Mouse (Mus musculus) heart, embryonic 14.5 days (tissue): ENCODE measurements around the gene Got2. TPM values are rescaled to one million over a fixed set of nuclear protein-coding genes. Genes with fewer than 3 reads are reported as not detected.
A peak's percentile ranks its signal among the peaks of the same experiment; 100 is the strongest.
"Not testable (repeated sequence)": the region's sequence is repeated elsewhere in the genome, so short reads cannot be mapped to it uniquely, and the experiment has no call there.

ENCODE experiments used
- ATAC-seq: fragments of 200-750 bp; cut with Nextera tagmentation; 2 replicates; pipeline ENCODE4 v1.8.0; 2017; ENCODE audit warnings: low read depth, moderate TSS enrichment; ENCODE audit not compliant: insufficient number of reproducible peaks, insufficient read depth, low FRiP score
- H3K27ac ChIP-seq, 2 experiments: fragments of 200-500 bp in 1 of 2; fragments of 300-500 bp in 1 of 2; sonication (generic) in 1 of 2; replicated peaks in 1 of 2; 2 replicates each; pipeline ENCODE4 v1.5.1; 2012 to 2014; ENCODE audit warnings: low read depth in 2 of 2, low read length in 2 of 2, control low read depth in 1 of 2, mild to moderate bottlenecking in 1 of 2, mixed read lengths in 1 of 2; ENCODE audit not compliant: control insufficient read depth in 1 of 2, insufficient read depth in 1 of 2
- H3K27me3 ChIP-seq: fragments of 300-500 bp; sonication (generic); 2 replicates; pipeline ENCODE4 v1.6.1; 2014; ENCODE audit warnings: mild to moderate bottlenecking, low read length, control low read depth; ENCODE audit not compliant: control insufficient read depth, insufficient read depth
- H3K36me3 ChIP-seq: fragments of 300-500 bp; sonication (generic); 2 replicates; pipeline ENCODE4 v1.6.1; 2014; ENCODE audit warnings: mild to moderate bottlenecking, control low read depth, low read length, mixed read lengths; ENCODE audit not compliant: control insufficient read depth, insufficient read depth
- H3K4me1 ChIP-seq, 2 experiments: fragments of 200-500 bp in 1 of 2; fragments of 300-500 bp in 1 of 2; sonication (generic) in 1 of 2; 2 replicates each; pipeline ENCODE4 v1.6.1; 2012 to 2014; ENCODE audit warnings: low read length in 2 of 2, control low read depth in 1 of 2, mixed read lengths in 1 of 2; ENCODE audit not compliant: control insufficient read depth in 2 of 2, insufficient read depth in 2 of 2
- H3K4me2 ChIP-seq: fragments of 300-500 bp; sonication (generic); 2 replicates; pipeline ENCODE4 v1.6.1; 2014; ENCODE audit warnings: mild to moderate bottlenecking, low read length
- H3K4me3 ChIP-seq, 2 experiments: fragments of 200-500 bp in 1 of 2; fragments of 300-500 bp in 1 of 2; sonication (generic) in 1 of 2; 2 replicates each; pipeline ENCODE4 v1.5.1; 2012 to 2014; ENCODE audit warnings: low read length in 2 of 2, mild to moderate bottlenecking in 2 of 2, control low read depth in 1 of 2, low read depth in 1 of 2, moderate library complexity in 1 of 2; ENCODE audit not compliant: control insufficient read depth in 1 of 2, insufficient read depth in 1 of 2
- H3K9ac ChIP-seq: fragments of 300-500 bp; sonication (generic); 2 replicates; pipeline ENCODE4 v1.6.1; 2014; ENCODE audit warnings: mild to moderate bottlenecking, low read length
- H3K9me3 ChIP-seq: fragments of 300-500 bp; sonication (generic); 2 replicates; pipeline ENCODE4 v1.6.1; 2016; ENCODE audit warnings: low read length, control low read depth; ENCODE audit not compliant: control insufficient read depth
- WGBS: fragments of 180-500 bp; shearing (Covaris S2); extraction: QIAGEN DNeasy Blood & Tissue Kit; methylation state at CpG from one replicate; pipeline ENCODE4 v1.1.7; 2014; 5-methylcytosine and 5-hydroxymethylcytosine counted together
- polyA plus RNA-seq: library from polyadenylated mRNA; unstranded; fragments of >200 nt; fragmentation: Nextera tagmentation; extraction: Ambion mirVana; gene quantifications from 2 replicates; pipeline ENCODE4 v1.2.1, GENCODE M21; 2014

Got2 gene
- polyA plus RNA-seq, 1 experiment from 2014 or later = 160 TPM

GRCm38 (mm10) chr8:95864851-95865250 lies 23.5 kb downstream of the Got2 start:
- H3K27me3 ChIP-seq, H3K9me3 ChIP-seq, H3K9ac ChIP-seq, H3K4me2 ChIP-seq, H3K27ac ChIP-seq, ATAC-seq, H3K4me1 ChIP-seq, H3K4me3 ChIP-seq: not testable (repeated sequence)
- peaks cover 60% of the 10 kb centered on the region for H3K36me3 ChIP-seq
- 92% methylated on average over 17 of the region's 18 CpGs for WGBS

GRCm38 (mm10) chr8:95863761-95864440 lies 24.4 kb downstream of the Got2 start:
- not testable (repeated sequence) for H3K27me3 ChIP-seq, H3K9me3 ChIP-seq, H3K27ac ChIP-seq, ATAC-seq, H3K4me1 ChIP-seq, H3K4me2 ChIP-seq, H3K4me3 ChIP-seq, H3K9ac ChIP-seq
- peaks cover 51% of the 10 kb centered on the region for H3K36me3 ChIP-seq
- WGBS = 60% methylated on average over 10 of the region's 11 CpGs

GRCm38 (mm10) chr8:95854174-95854573 lies 34.2 kb downstream of the Got2 start:
- H3K4me1 ChIP-seq = peaks cover 5 to 9% of the 10 kb centered on the region in 2 experiments
- H3K27me3 ChIP-seq = no peaks in the 10 kb centered on the region
- H3K9ac ChIP-seq = no peak overlapping the region
- H3K9me3 ChIP-seq = no peaks in the 10 kb centered on the region
- H3K4me3 ChIP-seq = no peak overlapping the region
- 82% methylated on average over 6 of the region's 6 CpGs for WGBS
- no peak overlapping the region for H3K4me2 ChIP-seq
- ATAC-seq = no peak
- H3K27ac ChIP-seq = no peak overlapping the region
- no peaks in the 10 kb centered on the region for H3K36me3 ChIP-seq

- Histone ChIP-seq H3K36me3 (peaks cover 3% of the 10 kb centered on the region), H3K27ac (no peak within 1 kb of the TSS), H3K27me3 (no peaks in the 10 kb centered on the region), H3K4me3 (peak within 1 kb of the TSS; percentile 61 to 62), H3K4me2 (peak within 1 kb of the TSS; percentile 82), H3K9ac (peak within 1 kb of the TSS; percentile 76), H3K9me3 (no peaks in the 10 kb centered on the region), H3K4me1 (peaks cover 5 to 9% of the 10 kb centered on the region in 2 experiments)
- 18% methylated on average over 22 of the region's 22 CpGs for WGBS
- peak; percentile 90 for ATAC-seq
Measured at GRCm38 (mm10) chr8:95853102-95853843, 35.1 kb downstream of the Got2 start, which contains the start of gene Slc38a7. TSS of gene Slc38a7 (minus strand) at chr8:95853539.

- peak overlapping the region; percentile 61 to 62; a peak in 2 of 4 replicates for H3K4me3 ChIP-seq
- no peak overlapping the region for H3K27ac ChIP-seq
- H3K36me3 ChIP-seq = peaks cover 11% of the 10 kb centered on the region
- H3K27me3 ChIP-seq = no peaks in the 10 kb centered on the region
- WGBS = 46% methylated on average over 4 of the region's 4 CpGs
- H3K4me2 ChIP-seq = peak overlapping the region; percentile 82
- no peak for ATAC-seq
- no peaks in the 10 kb centered on the region for H3K9me3 ChIP-seq
- peaks cover 5 to 9% of the 10 kb centered on the region in 2 experiments for H3K4me1 ChIP-seq
- H3K9ac ChIP-seq = peak overlapping the region; percentile 76; the same call in 1 of the 2 replicates
Measured at GRCm38 (mm10) chr8:95852290-95852689, 36.1 kb downstream of the Got2 start.

- Histone ChIP-seq H3K9ac (no peak overlapping the region), H3K27ac (no peak overlapping the region), H3K4me1 (peaks cover 12 to 14% of the 10 kb centered on the region in 2 experiments), H3K4me3 (no peak overlapping the region), H3K36me3 (peaks cover 11% of the 10 kb centered on the region), H3K4me2 (no peak overlapping the region), H3K9me3 (no peaks in the 10 kb centered on the region), H3K27me3 (no peaks in the 10 kb centered on the region)
- 93% methylated on average over 2 of the region's 2 CpGs for WGBS
- ATAC-seq = no peak
Measured at GRCm38 (mm10) chr8:95850326-95850725, 38.0 kb downstream of the Got2 start.

GRCm38 (mm10) chr8:95848734-95849464 lies 39.4 kb downstream of the Got2 start:
- Histone ChIP-seq H3K27me3 (no peaks in the 10 kb centered on the region), H3K27ac (no peak overlapping the region), H3K36me3 (peaks cover 21% of the 10 kb centered on the region), H3K4me1 (peaks cover 12 to 15% of the 10 kb centered on the region in 2 experiments), H3K4me3 (no peak overlapping the region), H3K9me3 (no peaks in the 10 kb centered on the region), H3K4me2 (no peak overlapping the region), H3K9ac (no peak overlapping the region)
- no peak for ATAC-seq
- 86% methylated on average over 19 of the region's 19 CpGs for WGBS
